Mouse (Mus musculus) thymus, postnatal 4 days (tissue): ENCODE measurements around the gene Capza2.
"Not testable (repeated sequence)": the region's sequence is repeated elsewhere in the genome, so short reads cannot be mapped to it uniquely, and the experiment has no call there.

Source experiments
- DNase-seq: peaks from one replicate; pipeline ENCODE4 v3.0.0; 2021

The Capza2 gene

GRCm38 (mm10) chr6:17642739-17643138 lies 6.7 kb downstream of the Capza2 start:
- no peak for DNase-seq

- DNase-seq: no peak
These were observed 10.1 kb downstream of the Capza2 start for GRCm38 (mm10) chr6:17646107-17646506.

- DNase-seq: no peak
These were observed 16.1 kb downstream of the Capza2 start for GRCm38 (mm10) chr6:17652132-17652531.

- no peak for DNase-seq
These were observed 19.0 kb downstream of the Capza2 start for GRCm38 (mm10) chr6:17655080-17655479.

- DNase-seq: no peak
These were observed 21.3 kb downstream of the Capza2 start for GRCm38 (mm10) chr6:17657308-17657707.

GRCm38 (mm10) chr6:17665348-17665747 lies 29.3 kb downstream of the Capza2 start:
- no peak for DNase-seq

- no peak for DNase-seq
These were observed 30.0 kb downstream of the Capza2 start for GRCm38 (mm10) chr6:17666024-17666423.

GRCm38 (mm10) chr6:17667813-17668212 lies 31.8 kb downstream of the Capza2 start:
- DNase-seq: no peak

- DNase-seq: no peak
These were observed 32.3 kb downstream of the Capza2 start for GRCm38 (mm10) chr6:17668334-17668733.

GRCm38 (mm10) chr6:17669826-17670225 lies 33.8 kb downstream of the Capza2 start:
- no peak for DNase-seq

- peak; percentile 87 for DNase-seq
These were observed 39.2 kb downstream of the Capza2 start for GRCm38 (mm10) chr6:17675019-17675756.

- no peak for DNase-seq
These were observed 41.0 kb downstream of the Capza2 start for GRCm38 (mm10) chr6:17677008-17677407.

GRCm38 (mm10) chr6:17680266-17680925 lies 44.4 kb downstream of the Capza2 start:
- DNase-seq: no peak

GRCm38 (mm10) chr6:17681810-17682209 lies 45.8 kb downstream of the Capza2 start:
- no peak for DNase-seq

GRCm38 (mm10) chr6:17688676-17689075 lies 52.6 kb downstream of the Capza2 start:
- DNase-seq: no peak

GRCm38 (mm10) chr6:17692647-17693046 lies 56.6 kb downstream of the Capza2 start, which contains the start of gene St7:
St7 (plus strand) TSS chr6:17692933.
- DNase-seq: no peak

GRCm38 (mm10) chr6:17693726-17694549 lies 57.9 kb downstream of the Capza2 start:
- DNase-seq: peak; percentile 75

- peak; percentile 78 for DNase-seq
These were observed 58.5 kb downstream of the Capza2 start for GRCm38 (mm10) chr6:17694550-17694951.

- DNase-seq: peak; percentile 55
These were observed 60.3 kb downstream of the Capza2 start for GRCm38 (mm10) chr6:17696321-17696734.

- no peak for DNase-seq
These were observed 65.0 kb downstream of the Capza2 start for GRCm38 (mm10) chr6:17700936-17701612.

- DNase-seq: not testable (repeated sequence)
These were observed 68.0 kb downstream of the Capza2 start for GRCm38 (mm10) chr6:17704038-17704437.

- DNase-seq: no peak
These were observed 69.9 kb downstream of the Capza2 start for GRCm38 (mm10) chr6:17705973-17706372.
